Mouse (Mus musculus) heart, postnatal 0 days (tissue): ENCODE results near the gene Napepld. TPM values are rescaled to one million over a fixed set of nuclear protein-coding genes. Genes with fewer than 3 reads are reported as not detected.
A peak's percentile ranks its signal among the peaks of the same experiment; 100 is the strongest.

ENCODE experiments used
- ATAC-seq: fragments of 200-750 bp; cut with Nextera tagmentation; 2 replicates; pipeline ENCODE4 v1.8.0; 2017; ENCODE audit warnings: low read depth, moderate number of reproducible peaks, moderate library complexity; ENCODE audit not compliant: insufficient read depth
- DNase-seq: peaks from one replicate; pipeline ENCODE4 v3.0.0-alpha.2; 2016; ENCODE audit warnings: low spot score
- H3K27ac ChIP-seq: fragments of 300-500 bp; sonication (generic); 2 replicates; pipeline ENCODE4 v1.5.1; 2014; ENCODE audit warnings: low read depth, mild to moderate bottlenecking
- H3K27me3 ChIP-seq: fragments of 300-500 bp; sonication (generic); 2 replicates; pipeline ENCODE4 v1.6.1; 2014; ENCODE audit warnings: low read length, mixed read lengths; ENCODE audit not compliant: control insufficient read depth, insufficient read depth
- H3K36me3 ChIP-seq: fragments of 300-500 bp; sonication (generic); replicated peaks from 2 replicates; pipeline ENCODE4 v1.6.1; 2014; ENCODE audit warnings: low read length, mixed read lengths; ENCODE audit not compliant: control insufficient read depth, insufficient read depth
- H3K4me1 ChIP-seq: fragments of 300-500 bp; sonication (generic); 2 replicates; pipeline ENCODE4 v1.6.1; 2014; ENCODE audit warnings: antibody characterized with exemption; ENCODE audit not compliant: control insufficient read depth, insufficient read depth
- H3K4me2 ChIP-seq: fragments of 300-500 bp; sonication (generic); 2 replicates; pipeline ENCODE4 v1.6.1; 2014; ENCODE audit warnings: low read depth, mild to moderate bottlenecking, low read length, moderate library complexity
- H3K4me3 ChIP-seq: fragments of 300-500 bp; sonication (generic); 2 replicates; pipeline ENCODE4 v1.5.1; 2014; ENCODE audit warnings: low read depth, low read length
- H3K9ac ChIP-seq: fragments of 300-500 bp; sonication (generic); replicated peaks from 2 replicates; pipeline ENCODE4 v1.6.1; 2014; ENCODE audit warnings: low read depth, low read length, mixed read lengths
- H3K9me3 ChIP-seq: fragments of 300-500 bp; sonication (generic); replicated peaks from 2 replicates; pipeline ENCODE4 v1.6.1; 2016; ENCODE audit warnings: low read length; ENCODE audit not compliant: control insufficient read depth
- CTCF ChIP-seq: IDR thresholded peaks from 2 replicates; pipeline ENCODE4 v1.5.1; 2016; ENCODE audit warnings: antibody characterized with exemption, control low read depth, low read depth
- EP300 ChIP-seq: IDR thresholded peaks from 2 replicates; pipeline ENCODE4 v1.6.1; 2016; ENCODE audit warnings: antibody characterized with exemption, low read depth
- WGBS: fragments of 180-500 bp; shearing (Covaris S2); extraction: QIAGEN DNeasy Blood & Tissue Kit; methylation state at CpG from one replicate; pipeline ENCODE4 v1.1.7; 2014; 5-methylcytosine and 5-hydroxymethylcytosine counted together
- polyA plus RNA-seq: library from polyadenylated mRNA; unstranded; fragments of >200 nt; fragmentation: Nextera tagmentation; extraction: Ambion mirVana; gene quantifications from 2 replicates; pipeline ENCODE4 v1.2.1, GENCODE M21; 2015
- total RNA-seq: library from RNA; depleted of rRNA; stranded (reverse); fragments of >200 nt; gene quantifications from 2 replicates; pipeline ENCODE4 v1.2.3, GENCODE M21; 2014; ENCODE audit warnings: low replicate concordance

Gene Napepld
- total and polyA plus RNA-seq, 2 experiments from 2014 or later, result 3.1 to 11.3 TPM

DNA sequence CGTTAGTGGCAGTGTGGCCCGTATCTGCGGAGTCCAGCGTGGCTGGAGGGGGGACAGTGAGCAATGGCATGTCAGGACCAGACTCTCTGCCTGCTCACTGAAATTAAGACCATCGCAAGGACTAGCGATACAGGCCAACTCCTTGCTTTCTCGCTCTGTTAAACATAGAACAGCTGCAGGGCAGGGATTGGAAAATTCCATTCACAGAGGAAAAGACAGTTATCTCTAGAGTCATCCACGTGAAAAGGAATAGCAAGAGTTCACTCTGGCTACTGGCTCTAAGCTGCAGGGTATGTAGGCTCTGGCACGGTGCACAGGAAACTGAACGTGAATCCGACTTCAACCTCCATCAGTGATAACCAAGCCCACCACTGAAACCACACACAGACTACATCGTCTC is 26.2 kb downstream of the Napepld start:
- no peak overlapping the region for H3K9ac ChIP-seq
- H3K27ac ChIP-seq, result no peak overlapping the region
- 62% methylated on average over 12 of the region's 12 CpGs for WGBS
- no peaks in the 10 kb centered on the region for H3K9me3 ChIP-seq
- TF ChIP-seq CTCF (no peak), EP300 (no peak)
- no peak overlapping the region for H3K4me2 ChIP-seq
- H3K27me3 ChIP-seq, result no peaks in the 10 kb centered on the region
- H3K4me3 ChIP-seq, result no peak overlapping the region
- DNase-seq, result no peak
- peaks cover 17% of the 10 kb centered on the region for H3K36me3 ChIP-seq
- no peak for ATAC-seq
- H3K4me1 ChIP-seq, result no peaks in the 10 kb centered on the region

DNA sequence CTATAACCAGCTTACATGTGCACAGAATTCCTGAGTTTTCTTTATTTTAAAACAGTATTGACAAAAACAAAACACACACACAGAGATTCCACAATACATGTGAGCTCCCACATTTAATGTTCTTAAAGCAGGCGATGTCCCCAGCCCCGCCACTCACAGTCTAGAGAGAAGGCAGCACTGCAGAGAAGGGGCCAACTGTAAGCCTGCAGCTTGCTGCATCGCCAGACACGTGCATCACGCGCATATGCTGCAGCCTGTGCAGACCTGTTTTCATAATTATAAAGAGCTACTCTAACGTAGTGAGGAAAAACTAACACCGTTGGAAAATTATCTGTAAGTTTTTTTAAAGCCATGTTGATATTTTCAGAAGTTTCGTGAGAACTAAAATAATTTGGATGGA is 27.5 kb downstream of the Napepld start:
- WGBS, result 84% methylated on average over 9 of the region's 9 CpGs
- no peak for DNase-seq
- no peak overlapping the region for H3K27ac ChIP-seq

DNA sequence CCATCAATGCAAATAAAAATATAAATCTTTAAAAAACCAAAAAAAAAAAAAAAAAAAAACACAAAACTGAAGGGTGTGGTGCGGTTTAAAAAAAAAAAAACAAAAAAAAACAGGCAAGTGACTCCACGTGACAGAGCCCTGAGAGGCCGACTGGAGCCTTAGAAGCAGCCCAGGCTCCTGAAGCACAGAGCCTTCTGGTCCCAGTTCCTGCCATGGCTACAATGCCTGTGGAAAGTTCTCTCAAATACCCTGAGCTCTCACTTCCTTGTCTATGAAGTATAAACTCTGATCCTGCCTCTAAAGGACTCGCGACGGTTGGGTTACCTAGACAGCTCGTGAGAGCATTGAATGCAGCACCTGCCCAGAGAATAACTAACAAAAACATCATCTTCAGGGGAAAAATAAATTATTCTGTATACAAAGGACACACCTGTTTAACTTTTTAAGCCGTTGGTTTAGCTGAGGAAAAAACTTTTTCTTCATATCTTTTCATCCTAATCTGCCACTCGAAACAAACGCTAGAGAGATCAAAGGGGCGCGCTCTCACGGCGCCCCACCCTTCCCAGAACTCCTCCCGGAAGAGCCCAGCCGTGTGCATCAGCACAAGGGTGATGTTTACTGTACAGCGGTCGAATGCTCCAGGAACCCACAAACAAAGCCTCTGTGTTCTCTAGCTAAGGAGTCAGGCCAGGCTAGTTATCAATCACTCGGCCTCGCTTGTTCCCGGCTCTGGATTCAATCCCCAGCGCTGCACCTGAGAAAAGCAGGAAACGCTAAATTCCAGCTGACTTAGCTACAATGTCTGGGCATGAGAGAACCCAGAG is 28.2 kb downstream of the Napepld start:
- TF ChIP-seq CTCF (no peak), EP300 (no peak)
- WGBS, result 55% methylated on average over 23 of the region's 23 CpGs
- peaks cover 13% of the 10 kb centered on the region for H3K36me3 ChIP-seq
- H3K27ac ChIP-seq, result no peak overlapping the region
- ATAC-seq, result no peak
- H3K4me3 ChIP-seq, result peak overlapping the region; percentile 4; the same call in 1 of the 2 replicates
- H3K9ac ChIP-seq, result no peak overlapping the region
- peak overlapping the region; percentile 31; the same call in 1 of the 2 replicates for H3K4me2 ChIP-seq
- no peaks in the 10 kb centered on the region for H3K4me1 ChIP-seq
- no peaks in the 10 kb centered on the region for H3K9me3 ChIP-seq
- H3K27me3 ChIP-seq, result no peaks in the 10 kb centered on the region
- no peak for DNase-seq

More for the DNA sequence above, 27.5 kb downstream of the Napepld start:
- Histone ChIP-seq H3K4me2 (no peak overlapping the region), H3K4me3 (no peak overlapping the region), H3K9ac (no peak overlapping the region), H3K27me3 (no peaks in the 10 kb centered on the region), H3K4me1 (no peaks in the 10 kb centered on the region), H3K36me3 (peaks cover 17% of the 10 kb centered on the region), H3K9me3 (no peaks in the 10 kb centered on the region)
- ATAC-seq, result no peak
- TF ChIP-seq CTCF (no peak), EP300 (no peak)

DNA sequence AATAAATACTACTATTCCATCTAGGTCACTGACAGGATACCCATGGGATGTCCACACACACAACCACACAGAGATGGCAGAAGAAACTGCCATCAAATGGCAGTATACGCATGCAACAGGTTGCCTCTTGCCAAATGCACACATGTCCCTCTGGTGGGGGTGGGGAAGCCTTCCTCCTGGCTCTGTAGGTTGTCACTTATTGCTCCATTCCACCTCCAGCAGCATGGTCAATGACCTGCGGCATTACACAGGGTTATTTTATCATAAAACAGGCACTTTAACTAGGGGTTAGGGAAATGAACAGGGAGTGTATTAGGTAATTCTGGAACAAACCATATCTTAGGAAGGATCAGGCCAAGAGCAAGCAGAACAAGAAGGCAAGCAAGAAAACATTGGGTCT is 31.9 kb downstream of the Napepld start:
- Histone ChIP-seq H3K4me3 (no peak overlapping the region), H3K9me3 (no peaks in the 10 kb centered on the region), H3K9ac (no peak overlapping the region), H3K4me2 (no peak overlapping the region), H3K4me1 (no peaks in the 10 kb centered on the region), H3K36me3 (peaks cover 2% of the 10 kb centered on the region; the same call in 1 of the 2 replicates), H3K27ac (no peak overlapping the region), H3K27me3 (no peaks in the 10 kb centered on the region)
- WGBS, result 83% methylated on average over 2 of the region's 2 CpGs
- ATAC-seq (no peak), DNase-seq (no peak)
- TF ChIP-seq CTCF, result no peak
- TF ChIP-seq EP300, result no peak

DNA sequence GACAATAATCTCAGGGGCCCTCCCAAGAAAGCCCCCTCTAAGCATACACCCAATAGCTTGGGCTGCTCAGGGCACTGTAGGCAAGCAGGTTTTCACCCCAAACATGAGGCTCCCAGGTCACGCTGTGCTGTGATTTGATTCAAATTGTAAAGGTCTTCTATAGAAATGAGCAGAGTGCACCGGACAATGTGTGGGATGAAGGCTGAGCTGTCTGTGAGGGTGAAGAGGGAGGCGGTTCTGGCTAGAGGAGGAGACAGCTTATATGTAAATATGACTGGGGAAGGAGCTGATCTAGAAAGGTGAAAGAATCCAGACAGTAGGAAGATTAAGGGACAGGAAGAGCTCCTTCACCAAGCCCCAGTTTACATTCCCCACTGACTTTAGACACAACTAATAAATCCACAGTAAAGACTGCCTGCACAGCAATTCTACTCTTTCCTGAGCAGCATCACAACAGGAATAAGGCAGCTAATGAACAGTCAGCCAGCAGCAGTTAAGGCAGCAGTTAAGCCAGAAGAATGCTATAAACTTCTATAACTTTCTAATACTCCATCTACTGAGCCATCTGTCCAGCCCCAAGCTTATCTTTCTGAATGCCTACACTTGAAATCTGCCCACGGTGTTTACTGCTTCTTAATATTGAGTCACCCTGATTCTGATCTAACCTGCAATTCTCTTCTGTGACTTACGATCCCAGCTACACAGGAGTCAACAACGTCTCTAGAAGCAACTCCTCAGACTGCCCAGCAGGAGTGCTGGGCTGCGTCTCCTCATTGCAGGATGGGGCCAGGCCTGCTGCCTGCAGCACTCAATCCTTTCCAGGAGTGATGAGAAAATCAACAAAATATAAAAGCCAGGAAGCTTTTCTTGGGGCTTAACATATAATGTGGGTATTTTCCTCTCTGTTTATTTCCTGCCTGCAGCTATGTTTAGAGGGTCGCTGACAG is 33.7 kb downstream of the Napepld start:
- no peaks in the 10 kb centered on the region for H3K9me3 ChIP-seq
- H3K27me3 ChIP-seq, result no peaks in the 10 kb centered on the region
- TF ChIP-seq EP300, result no peak
- TF ChIP-seq CTCF, result no peak
- no peak overlapping the region for H3K4me3 ChIP-seq
- H3K27ac ChIP-seq, result no peak overlapping the region
- H3K9ac ChIP-seq, result no peak overlapping the region
- ATAC-seq (no peak), DNase-seq (no peak)
- peaks cover 16% of the 10 kb centered on the region for H3K36me3 ChIP-seq
- WGBS, result 59% methylated on average over 8 of the region's 8 CpGs
- H3K4me2 ChIP-seq, result no peak overlapping the region
- no peaks in the 10 kb centered on the region for H3K4me1 ChIP-seq
